Mouse (Mus musculus) hindbrain, embryonic 16.5 days (tissue): Measurements from ENCODE around the gene Reep3. TPM values are rescaled to one million over a fixed set of nuclear protein-coding genes. Genes with fewer than 3 reads are reported as not detected.
A peak's percentile ranks its signal among the peaks of the same experiment; 100 is the strongest.

Source experiments
- ATAC-seq: fragments of 200-750 bp; cut with Nextera tagmentation; 2 replicates; pipeline ENCODE4 v1.8.0; 2017; ENCODE audit warnings: moderate TSS enrichment, moderate library complexity
- H3K27ac ChIP-seq: fragments of 300-500 bp; sonication (generic); 2 replicates; pipeline ENCODE4 v1.5.1; 2014; ENCODE audit warnings: low read depth, mild to moderate bottlenecking, control low read depth, low read length, moderate library complexity
- H3K27me3 ChIP-seq: fragments of 300-500 bp; sonication (generic); replicated peaks from 2 replicates; pipeline ENCODE4 v1.6.1; 2014; ENCODE audit warnings: low read length; ENCODE audit not compliant: control insufficient read depth, insufficient read depth
- H3K36me3 ChIP-seq: fragments of 300-500 bp; sonication (generic); 2 replicates; pipeline ENCODE4 v1.6.1; 2014; ENCODE audit warnings: mild to moderate bottlenecking, low read length, moderate library complexity, mixed read lengths; ENCODE audit not compliant: control insufficient read depth, insufficient read depth
- H3K4me1 ChIP-seq: fragments of 300-500 bp; sonication (generic); 2 replicates; pipeline ENCODE4 v1.6.1; 2014; ENCODE audit warnings: low read depth, low read length; ENCODE audit not compliant: control insufficient read depth, insufficient read depth
- H3K4me2 ChIP-seq: fragments of 300-500 bp; sonication (generic); 2 replicates; pipeline ENCODE4 v1.6.1; 2014; ENCODE audit warnings: mild to moderate bottlenecking, low read length, control low read depth, moderate library complexity
- H3K4me3 ChIP-seq: fragments of 300-500 bp; sonication (generic); 2 replicates; pipeline ENCODE4 v1.5.1; 2014; ENCODE audit warnings: mild to moderate bottlenecking, low read length, control low read depth, moderate library complexity
- H3K9ac ChIP-seq: fragments of 300-500 bp; sonication (generic); 2 replicates; pipeline ENCODE4 v1.6.1; 2014; ENCODE audit warnings: low read depth, mild to moderate bottlenecking, control low read depth, low read length, moderate library complexity
- H3K9me3 ChIP-seq: fragments of 300-500 bp; sonication (generic); 2 replicates; pipeline ENCODE4 v1.6.1; 2014; ENCODE audit warnings: mild to moderate bottlenecking, low read length, moderate library complexity; ENCODE audit not compliant: control insufficient read depth
- WGBS: fragments of 180-500 bp; shearing (Covaris S2); extraction: QIAGEN DNeasy Blood & Tissue Kit; methylation state at CpG from one replicate; pipeline ENCODE4 v1.1.7; 2014; 5-methylcytosine and 5-hydroxymethylcytosine counted together
- polyA plus RNA-seq: library from polyadenylated mRNA; unstranded; fragments of >200 nt; fragmentation: Nextera tagmentation; extraction: Ambion mirVana; gene quantifications from 2 replicates; pipeline ENCODE4 v1.2.1, GENCODE M21; 2015

Gene Reep3
- polyA plus RNA-seq: 32.7 and 36.2 TPM in 2 replicates

GRCm38 (mm10) chr10:67096621-67097436, at the start of gene Reep3:
TSS of gene Reep3 (minus strand) at chr10:67096945.
- peak within 1 kb of the TSS; percentile 100 for H3K9ac ChIP-seq
- ATAC-seq: peak; percentile 82
- H3K27ac ChIP-seq: peak within 1 kb of the TSS; percentile 100
- H3K4me2 ChIP-seq: peak within 1 kb of the TSS; percentile 85
- no peaks in the 10 kb centered on the region for H3K9me3 ChIP-seq
- H3K4me3 ChIP-seq: peak within 1 kb of the TSS; percentile 93
- H3K36me3 ChIP-seq: no peaks in the 10 kb centered on the region
- under 1% methylated on average over 92 of the region's 97 CpGs for WGBS
- H3K4me1 ChIP-seq: peaks cover 34% of the 10 kb centered on the region
- H3K27me3 ChIP-seq: no peaks in the 10 kb centered on the region

GRCm38 (mm10) chr10:67145623-67146022, 48.9 kb upstream of the Reep3 start:
- 87% methylated on average over 4 of the region's 4 CpGs for WGBS
- H3K36me3 ChIP-seq: no peaks in the 10 kb centered on the region
- no peaks in the 10 kb centered on the region for H3K4me1 ChIP-seq

GRCm38 (mm10) chr10:67144269-67144668, 47.5 kb upstream of the Reep3 start:
- Histone ChIP-seq H3K4me1 (no peaks in the 10 kb centered on the region), H3K27me3 (no peaks in the 10 kb centered on the region), H3K27ac (no peak overlapping the region), H3K4me2 (no peak overlapping the region), H3K9me3 (no peaks in the 10 kb centered on the region), H3K4me3 (no peak overlapping the region), H3K36me3 (no peaks in the 10 kb centered on the region), H3K9ac (no peak overlapping the region)
- 65% methylated on average over 2 of the region's 2 CpGs for WGBS
- ATAC-seq: peak; percentile 60; the same call in 1 of the 2 replicates

More at GRCm38 (mm10) chr10:67145623-67146022, 48.9 kb upstream of the Reep3 start:
- H3K9ac ChIP-seq: no peak overlapping the region
- H3K27me3 ChIP-seq: no peaks in the 10 kb centered on the region
- ATAC-seq: no peak
- H3K4me3 ChIP-seq: no peak overlapping the region
- no peak overlapping the region for H3K4me2 ChIP-seq
- no peak overlapping the region for H3K27ac ChIP-seq
- no peaks in the 10 kb centered on the region for H3K9me3 ChIP-seq

GRCm38 (mm10) chr10:67143661-67144060, 46.9 kb upstream of the Reep3 start:
- H3K27me3 ChIP-seq: no peaks in the 10 kb centered on the region
- H3K27ac ChIP-seq: no peak overlapping the region; the same call in 1 of the 2 replicates
- H3K4me3 ChIP-seq: no peak overlapping the region
- no peak for ATAC-seq
- H3K4me1 ChIP-seq: no peaks in the 10 kb centered on the region
- H3K9me3 ChIP-seq: no peaks in the 10 kb centered on the region
- no peak overlapping the region for H3K4me2 ChIP-seq
- no peaks in the 10 kb centered on the region for H3K36me3 ChIP-seq
- H3K9ac ChIP-seq: no peak overlapping the region

GRCm38 (mm10) chr10:67137437-67137836, 40.7 kb upstream of the Reep3 start:
- 96% methylated on average over 2 of the region's 2 CpGs for WGBS

GRCm38 (mm10) chr10:67134322-67134721, 37.6 kb upstream of the Reep3 start:
- ATAC-seq: no peak

More at GRCm38 (mm10) chr10:67137437-67137836, 40.7 kb upstream of the Reep3 start:
- no peak overlapping the region for H3K9ac ChIP-seq
- H3K4me2 ChIP-seq: no peak overlapping the region
- H3K27ac ChIP-seq: no peak overlapping the region
- ATAC-seq: no peak
- no peaks in the 10 kb centered on the region for H3K36me3 ChIP-seq
- no peaks in the 10 kb centered on the region for H3K4me1 ChIP-seq
- no peak overlapping the region for H3K4me3 ChIP-seq
- no peaks in the 10 kb centered on the region for H3K9me3 ChIP-seq
- no peaks in the 10 kb centered on the region for H3K27me3 ChIP-seq

GRCm38 (mm10) chr10:67131709-67132108, 35.0 kb upstream of the Reep3 start:
- H3K27ac ChIP-seq: no peak overlapping the region
- no peak overlapping the region for H3K9ac ChIP-seq
- peaks cover 11% of the 10 kb centered on the region for H3K4me1 ChIP-seq
- no peaks in the 10 kb centered on the region for H3K27me3 ChIP-seq
- no peak overlapping the region for H3K4me2 ChIP-seq
- no peak overlapping the region for H3K4me3 ChIP-seq
- H3K9me3 ChIP-seq: no peaks in the 10 kb centered on the region
- H3K36me3 ChIP-seq: no peaks in the 10 kb centered on the region
- no peak for ATAC-seq
- WGBS: 90% methylated on average over 1 of the region's 1 CpGs

More at GRCm38 (mm10) chr10:67134322-67134721, 37.6 kb upstream of the Reep3 start:
- Histone ChIP-seq H3K27ac (no peak overlapping the region), H3K9ac (no peak overlapping the region), H3K4me1 (no peaks in the 10 kb centered on the region; the same call in 1 of the 2 replicates), H3K4me3 (no peak overlapping the region), H3K4me2 (no peak overlapping the region), H3K9me3 (no peaks in the 10 kb centered on the region), H3K36me3 (no peaks in the 10 kb centered on the region), H3K27me3 (no peaks in the 10 kb centered on the region)
- WGBS: 93% methylated on average over 2 of the region's 2 CpGs

GRCm38 (mm10) chr10:67129531-67129930, 32.8 kb upstream of the Reep3 start:
- Histone ChIP-seq H3K9ac (no peak overlapping the region), H3K36me3 (no peaks in the 10 kb centered on the region), H3K27ac (no peak overlapping the region), H3K4me1 (peaks cover 14% of the 10 kb centered on the region), H3K9me3 (no peaks in the 10 kb centered on the region), H3K4me2 (no peak overlapping the region), H3K4me3 (no peak overlapping the region), H3K27me3 (no peaks in the 10 kb centered on the region)
- ATAC-seq: no peak
- 50% methylated on average over 1 of the region's 1 CpGs for WGBS

- Histone ChIP-seq H3K9ac (peak overlapping the region; percentile 82), H3K4me3 (peak overlapping the region; percentile 80), H3K9me3 (no peaks in the 10 kb centered on the region), H3K4me2 (peak overlapping the region; percentile 78), H3K36me3 (no peaks in the 10 kb centered on the region), H3K27ac (peak overlapping the region; percentile 91), H3K4me1 (peaks cover 14% of the 10 kb centered on the region), H3K27me3 (no peaks in the 10 kb centered on the region)
- ATAC-seq: peak; percentile 70
- under 1% methylated on average over 98 of the region's 115 CpGs for WGBS
Measured at GRCm38 (mm10) chr10:67126859-67127758, 30.4 kb upstream of the Reep3 start.
